Mouse (Mus musculus) embryonic fibroblast, embryonic 13.5 days (primary cell): ENCODE data around the gene Hebp1.

ENCODE experiments used
- CTCF ChIP-seq: IDR thresholded peaks from 2 replicates; pipeline ENCODE4 v1.5.1; 2011; ENCODE audit warnings: mild to moderate bottlenecking, control low read depth, low read length, moderate library complexity, borderline replicate concordance; ENCODE audit not compliant: insufficient read depth
- POLR2A ChIP-seq: IDR thresholded peaks from 2 replicates; pipeline ENCODE4 v1.6.1; 2011; ENCODE audit warnings: low read depth, mild to moderate bottlenecking, control low read depth, low read length, moderate library complexity

GRCm38 (mm10) chr6:135102736-135103303 lies 95.0 kb downstream of the Hebp1 start:
- no peak for TF ChIP-seq POLR2A
- TF ChIP-seq CTCF = no peak
